Mouse (Mus musculus) MEL (cell line): ENCODE results near the gene Nlk. TPM values are rescaled to one million over a fixed set of nuclear protein-coding genes. Genes with fewer than 3 reads are reported as not detected.
"Not testable (repeated sequence)": the region's sequence is repeated elsewhere in the genome, so short reads cannot be mapped to it uniquely, and the experiment has no call there.

Experiments used
- DNase-seq: peaks from one replicate; pipeline ENCODE4 v3.0.0; 2011; ENCODE audit warnings: low read depth, low spot score
- H3K27ac ChIP-seq: 2 replicates; pipeline ENCODE4 v1.5.1; 2012; ENCODE audit warnings: low read depth, mild to moderate bottlenecking, control low read depth, low read length, moderate library complexity; ENCODE audit not compliant: control insufficient read depth
- H3K27me3 ChIP-seq, 2 experiments: fragments of 150-350 bp in 1 of 2; sonication (generic) in 1 of 2; 2 replicates each; pipeline ENCODE4 v1.6.1; 2012; ENCODE audit warnings: low read length in 2 of 2, mild to moderate bottlenecking in 2 of 2, improper control_type of control experiment in 1 of 2, moderate library complexity in 1 of 2; ENCODE audit not compliant: insufficient read depth in 2 of 2, control insufficient read depth in 1 of 2
- H3K36me3 ChIP-seq, 2 experiments: 2 replicates each; pipeline ENCODE4 v1.6.1; 2012 to 2014; ENCODE audit warnings: low read length in 2 of 2, improper control_type of control experiment in 1 of 2, inconsistent platforms in 1 of 2, mild to moderate bottlenecking in 1 of 2; ENCODE audit not compliant: insufficient read depth in 2 of 2, control insufficient read depth in 1 of 2
- H3K4me1 ChIP-seq, 2 experiments: fragments of 150-350 bp in 1 of 2; sonication (generic) in 1 of 2; 2 replicates each; pipeline ENCODE4 v1.6.1; 2012; ENCODE audit warnings: low read length in 2 of 2, improper control_type of control experiment in 1 of 2, mild to moderate bottlenecking in 1 of 2; ENCODE audit not compliant: insufficient read depth in 2 of 2, control insufficient read depth in 1 of 2
- H3K4me3 ChIP-seq, 2 experiments: fragments of 150-350 bp in 1 of 2; sonication (generic) in 1 of 2; 2 replicates each; pipeline ENCODE4 v1.5.1; 2012; ENCODE audit warnings: low read depth in 2 of 2, low read length in 2 of 2, mild to moderate bottlenecking in 2 of 2, moderate library complexity in 2 of 2, control low read depth in 1 of 2, improper control_type of control experiment in 1 of 2; ENCODE audit not compliant: control insufficient read depth in 1 of 2, insufficient read depth in 1 of 2
- H3K79me2 ChIP-seq: 2 replicates; pipeline ENCODE4 v1.6.1; 2012; ENCODE audit warnings: mild to moderate bottlenecking, low read length, moderate library complexity; ENCODE audit not compliant: control insufficient read depth, poor library complexity, insufficient read depth
- H3K9ac ChIP-seq: 2 replicates; pipeline ENCODE4 v1.6.1; 2012; ENCODE audit warnings: low read depth, mild to moderate bottlenecking, control low read depth, low read length, moderate library complexity; ENCODE audit not compliant: control insufficient read depth, poor library complexity, severe bottlenecking
- H3K9me3 ChIP-seq: fragments of 150-350 bp; sonication (generic); replicated peaks from 2 replicates; pipeline ENCODE4 v1.6.1; 2012; ENCODE audit warnings: mild to moderate bottlenecking, low read length, improper control_type of control experiment, moderate library complexity; ENCODE audit not compliant: insufficient read depth
- BHLHE40 ChIP-seq: IDR thresholded peaks from 2 replicates; pipeline ENCODE4 v1.6.1; 2012; ENCODE audit warnings: low read depth, mild to moderate bottlenecking, inconsistent platforms, low read length, improper control_type of control experiment, borderline replicate concordance
- CHD1 ChIP-seq: IDR thresholded peaks from 2 replicates; pipeline ENCODE4 v1.6.1; 2012; ENCODE audit warnings: low read depth, mild to moderate bottlenecking, inconsistent platforms, low read length, improper control_type of control experiment
- EP300 ChIP-seq, 2 experiments: IDR thresholded peaks; 2 replicates each; pipeline ENCODE4 v1.6.1; 2011; ENCODE audit warnings: improper control_type of control experiment in 2 of 2, low read length in 2 of 2, low read depth in 1 of 2, mild to moderate bottlenecking in 1 of 2
- ETS1 ChIP-seq: IDR thresholded peaks from 2 replicates; pipeline ENCODE4 v1.6.1; 2012; ENCODE audit warnings: low read depth, mild to moderate bottlenecking, inconsistent platforms, low read length, improper control_type of control experiment, moderate library complexity
- GATA1 ChIP-seq: IDR thresholded peaks from 2 replicates; pipeline ENCODE4 v1.6.1; 2011; ENCODE audit warnings: low read depth, low read length, improper control_type of control experiment
- JUND ChIP-seq: IDR thresholded peaks from 2 replicates; pipeline ENCODE4 v1.6.1; 2011; ENCODE audit warnings: low read depth, mild to moderate bottlenecking, improper control_type of control experiment, low read length
- KAT2A ChIP-seq: conservative IDR thresholded peaks from 2 replicates; pipeline ENCODE4 v1.6.1; 2012; ENCODE audit warnings: low read depth, low read length, improper control_type of control experiment, inconsistent platforms
- MAFK ChIP-seq: IDR thresholded peaks from 2 replicates; pipeline ENCODE4 v1.6.1; 2011; ENCODE audit warnings: low read depth, mild to moderate bottlenecking, low read length, improper control_type of control experiment, borderline replicate concordance
- MAX ChIP-seq: IDR thresholded peaks from 2 replicates; pipeline ENCODE4 v1.6.1; 2011; ENCODE audit warnings: low read length, improper control_type of control experiment
- MEF2A ChIP-seq: IDR thresholded peaks from 2 replicates; pipeline ENCODE4 v1.6.1; 2014; ENCODE audit warnings: low read depth, mild to moderate bottlenecking, inconsistent platforms, low read length, improper control_type of control experiment; ENCODE audit not compliant: poor library complexity, insufficient replicate concordance, severe bottlenecking; ENCODE audit errors: extremely low read depth
- MYB ChIP-seq: IDR thresholded peaks from 2 replicates; pipeline ENCODE4 v1.6.1; 2011; ENCODE audit warnings: mild to moderate bottlenecking, low read depth, low read length, improper control_type of control experiment
- MYC ChIP-seq: IDR thresholded peaks from 2 replicates; pipeline ENCODE4 v1.6.1; 2011; ENCODE audit warnings: low read depth, mild to moderate bottlenecking, low read length, improper control_type of control experiment, moderate library complexity
- POLR2AphosphoS5 ChIP-seq: IDR thresholded peaks from 2 replicates; pipeline ENCODE4 v1.6.1; 2012; ENCODE audit warnings: low read depth, borderline replicate concordance, mild to moderate bottlenecking, inconsistent platforms, low read length, moderate library complexity, mixed read lengths
- RCOR1 ChIP-seq: IDR thresholded peaks from 2 replicates; pipeline ENCODE4 v1.6.1; 2012; ENCODE audit warnings: low read depth, mild to moderate bottlenecking, inconsistent platforms, low read length, improper control_type of control experiment
- SIN3A ChIP-seq: IDR thresholded peaks from 2 replicates; pipeline ENCODE4 v1.6.1; 2012; ENCODE audit warnings: low read length, improper control_type of control experiment, inconsistent platforms
- SMC3 ChIP-seq: IDR thresholded peaks from 2 replicates; pipeline ENCODE4 v1.6.1; 2011; ENCODE audit warnings: low read depth, low read length, improper control_type of control experiment
- TAL1 ChIP-seq: IDR thresholded peaks from 2 replicates; pipeline ENCODE4 v1.6.1; 2012; ENCODE audit warnings: mild to moderate bottlenecking, inconsistent platforms, low read length, moderate library complexity, mixed read lengths
- TBP ChIP-seq: IDR thresholded peaks from 2 replicates; pipeline ENCODE4 v1.8.0; 2011; ENCODE audit warnings: low read depth, low read length, improper control_type of control experiment
- TCF12 ChIP-seq: IDR thresholded peaks from 2 replicates; pipeline ENCODE4 v1.6.1; 2014; ENCODE audit warnings: low read depth, mild to moderate bottlenecking, inconsistent platforms, low read length, improper control_type of control experiment, moderate library complexity
- UBTF ChIP-seq: IDR thresholded peaks from 2 replicates; pipeline ENCODE4 v1.6.1; 2012; ENCODE audit warnings: low read depth, mild to moderate bottlenecking, inconsistent platforms, low read length, improper control_type of control experiment, moderate library complexity, borderline replicate concordance; ENCODE audit not compliant: insufficient read depth
- USF1 ChIP-seq: IDR thresholded peaks from 2 replicates; pipeline ENCODE4 v1.6.1; 2014; ENCODE audit warnings: low read depth, mild to moderate bottlenecking, inconsistent platforms, low read length, improper control_type of control experiment, moderate library complexity
- USF2 ChIP-seq, 2 experiments: IDR thresholded peaks; 2 replicates each; pipeline ENCODE4 v1.6.1; 2011 to 2012; ENCODE audit warnings: improper control_type of control experiment in 2 of 2, low read length in 2 of 2, borderline replicate concordance in 1 of 2, inconsistent platforms in 1 of 2, low read depth in 1 of 2, mild to moderate bottlenecking in 1 of 2; ENCODE audit not compliant: insufficient read depth in 1 of 2
- ZKSCAN1 ChIP-seq: IDR thresholded peaks from 2 replicates; pipeline ENCODE4 v1.6.1; 2012; ENCODE audit warnings: low read depth, mild to moderate bottlenecking, inconsistent platforms, low read length, improper control_type of control experiment, moderate library complexity
- ZMIZ1 ChIP-seq: IDR thresholded peaks from 2 replicates; pipeline ENCODE4 v1.6.1; 2012; ENCODE audit warnings: low read depth, mild to moderate bottlenecking, inconsistent platforms, low read length, improper control_type of control experiment, moderate library complexity
- polyA plus RNA-seq, 2 experiments: library from polyadenylated mRNA; stranded (reverse) in 1 of 2; unstranded in 1 of 2; fragments of >175 nt in 1 of 2; fragments of >200 nt in 1 of 2; gene quantifications; 2 replicates each; pipeline versions ENCODE4 v1.2.1 to v1.2.4; 2012; ENCODE audit warnings: low replicate concordance in 2 of 2, low read depth in 1 of 2; ENCODE audit not compliant: insufficient read length in 2 of 2, insufficient read depth in 1 of 2, missing spikeins in 1 of 2
- total RNA-seq: library from RNA; depleted of rRNA; stranded (reverse); fragments of 300-350 nt; gene quantifications from 2 replicates; pipeline ENCODE4 v1.2.3, GENCODE M21; 2012

Nlk gene
- total and polyA plus RNA-seq, 3 experiments = 16.9 to 17.9 TPM; not detected in 1

GRCm38 (mm10) chr11:78574536-78574935 is 122.6 kb downstream of the Nlk start:
- no peak for TF ChIP-seq MYC
- TF ChIP-seq ZMIZ1 = no peak
- TF ChIP-seq POLR2AphosphoS5 = no peak
- no peak for TF ChIP-seq KAT2A
- no peak for TF ChIP-seq CHD1
- TF ChIP-seq GATA1 = no peak
- peak; percentile 28; the same call in 1 of the 2 replicates for TF ChIP-seq RCOR1
- peak in 1 of 2 experiments; percentile 36; a peak in 1 of 4 replicates for TF ChIP-seq EP300 (IDR thresholded peaks at IDR 0.05; ENCODE audit: low read depth in 1 of 2, low read length in 2 of 2)
- no peak for TF ChIP-seq ZKSCAN1
- 0 out of 2 replicates have a peak, but pooled peaks have one; percentile 12 for TF ChIP-seq TCF12
- Histone ChIP-seq H3K9ac (no peak overlapping the region), H3K9me3 (no peaks in the 10 kb centered on the region), H3K79me2 (no peaks in the 10 kb centered on the region), H3K36me3 (peaks cover 3 to 14% of the 10 kb centered on the region in 2 experiments), H3K27ac (no peak overlapping the region), H3K4me3 (no peak overlapping the region), H3K27me3 (no peaks in the 10 kb centered on the region), H3K4me1 (peaks cover 11 to 12% of the 10 kb centered on the region in 2 experiments)
- no peak for DNase-seq

DNA sequence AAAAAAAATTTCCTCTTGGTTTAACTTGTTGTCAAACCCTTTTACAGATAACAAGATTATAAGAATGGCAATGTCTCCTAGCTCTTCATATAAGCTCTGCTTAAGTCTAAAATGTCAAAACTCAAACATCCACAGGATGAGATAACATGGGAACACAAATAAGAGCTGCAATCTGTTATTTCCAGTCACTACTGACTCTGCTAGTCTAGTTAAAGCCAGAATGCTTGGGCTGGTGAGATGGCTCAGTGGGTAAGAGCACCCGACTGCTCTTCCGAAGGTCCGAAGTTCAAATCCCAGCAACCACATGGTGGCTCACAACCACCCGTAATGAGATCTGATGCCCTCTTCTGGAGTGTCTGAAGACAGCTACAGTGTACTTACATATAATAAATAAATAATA is 123.1 kb downstream of the Nlk start:
- DNase-seq, H3K27ac ChIP-seq, H3K9ac ChIP-seq, H3K4me3 ChIP-seq, H3K9me3 ChIP-seq, H3K79me2 ChIP-seq, H3K27me3 ChIP-seq: not testable (repeated sequence)
- Histone ChIP-seq H3K4me1 (peaks cover 11 to 12% of the 10 kb centered on the region in 2 experiments), H3K36me3 (peaks cover 1 to 14% of the 10 kb centered on the region in 2 experiments)
- peak; percentile 78 for TF ChIP-seq TBP

- no peak overlapping the region for H3K9ac ChIP-seq
- DNase-seq = peak; percentile 87
- H3K9me3 ChIP-seq = no peaks in the 10 kb centered on the region
- peaks cover 0 to 17% of the 10 kb centered on the region in 2 experiments for H3K36me3 ChIP-seq
- H3K4me3 ChIP-seq = no peak overlapping the region
- H3K4me1 ChIP-seq = peaks cover 15% of the 10 kb centered on the region in 2 experiments
- peak overlapping the region; percentile 26; the same call in 1 of the 2 replicates for H3K27ac ChIP-seq
- no peaks in the 10 kb centered on the region for H3K79me2 ChIP-seq
- H3K27me3 ChIP-seq = no peaks in the 10 kb centered on the region
- TF ChIP-seq MEF2A (no peak), UBTF (no peak), MAFK (peak; percentile 79; the same call in 1 of the 2 replicates), KAT2A (no peak), JUND (peak; percentile 83; the same call in 1 of the 2 replicates), TAL1 (peak; percentile 68), MAX (peak; percentile 96), ZKSCAN1 (no peak), USF1 (peak; percentile 89), BHLHE40 (peak; percentile 94), USF2 (IDR thresholded peaks at IDR 0.05; ENCODE audit: borderline replicate concordance in 1 of 2, insufficient read depth in 1 of 2, low read depth in 1 of 2, low read length in 2 of 2) (peak in 1 of 2 experiments; percentile 36; a peak in 1 of 4 replicates), GATA1 (peak; percentile 76), SMC3 (no peak), RCOR1 (peak; percentile 50), TCF12 (peak; percentile 72), MYB (no peak), EP300 (IDR thresholded peaks at IDR 0.05; ENCODE audit: low read depth in 1 of 2, low read length in 2 of 2) (peak; percentile 79 to 80), SIN3A (peak; percentile 90), ETS1 (peak; percentile 95)
Observed at GRCm38 (mm10) chr11:78571854-78572253, 125.3 kb downstream of the Nlk start.
